Mouse (Mus musculus): ENCODE results near the gene Rfx3.

DNA sequence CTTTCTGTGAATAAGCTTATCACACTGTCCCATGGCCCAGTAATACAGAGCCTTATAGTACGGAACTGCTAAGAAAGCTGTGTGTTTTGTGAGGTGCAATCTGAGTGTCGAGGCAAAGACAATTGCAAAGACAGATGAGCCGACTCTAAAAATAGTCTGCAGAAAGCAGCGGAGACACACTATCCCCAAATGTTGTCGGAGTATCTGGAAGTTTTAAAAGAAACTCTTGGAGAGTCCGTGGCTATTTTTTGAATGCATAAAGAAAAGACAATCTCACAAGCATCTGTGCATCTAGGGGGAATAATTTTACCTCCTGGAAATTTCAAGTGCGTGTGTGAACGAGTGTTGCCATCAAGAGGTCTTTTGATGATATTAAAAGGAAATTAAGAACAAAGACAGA, 251.6 kb downstream of the Rfx3 start:
- TF ChIP-seq USF1 (IDR thresholded peaks at IDR 0.05; ENCODE audit: low read depth, low read length): no peak
- no peak for TF ChIP-seq CTCF (IDR thresholded peaks at IDR 0.05 in 2 of 3, conservative IDR thresholded peaks at IDR 0.05 in 1 of 3; ENCODE audit: control insufficient read depth in 1 of 3, insufficient read depth in 1 of 3, low read depth in 2 of 3, low read length in 3 of 3, poor library complexity in 1 of 3, severe bottlenecking in 1 of 3)
- TF ChIP-seq POLR2A (IDR thresholded peaks at IDR 0.05; ENCODE audit: control insufficient read depth in 1 of 2, insufficient read depth in 1 of 2, low read depth in 1 of 2, low read length in 2 of 2, poor library complexity in 1 of 2): no peak
- no peak for TF ChIP-seq GATA1 (IDR thresholded peaks at IDR 0.05; ENCODE audit: low read depth, low read length)
